ENCODE assay signal across 1 mouse cellular context in the genomic region with DNA sequence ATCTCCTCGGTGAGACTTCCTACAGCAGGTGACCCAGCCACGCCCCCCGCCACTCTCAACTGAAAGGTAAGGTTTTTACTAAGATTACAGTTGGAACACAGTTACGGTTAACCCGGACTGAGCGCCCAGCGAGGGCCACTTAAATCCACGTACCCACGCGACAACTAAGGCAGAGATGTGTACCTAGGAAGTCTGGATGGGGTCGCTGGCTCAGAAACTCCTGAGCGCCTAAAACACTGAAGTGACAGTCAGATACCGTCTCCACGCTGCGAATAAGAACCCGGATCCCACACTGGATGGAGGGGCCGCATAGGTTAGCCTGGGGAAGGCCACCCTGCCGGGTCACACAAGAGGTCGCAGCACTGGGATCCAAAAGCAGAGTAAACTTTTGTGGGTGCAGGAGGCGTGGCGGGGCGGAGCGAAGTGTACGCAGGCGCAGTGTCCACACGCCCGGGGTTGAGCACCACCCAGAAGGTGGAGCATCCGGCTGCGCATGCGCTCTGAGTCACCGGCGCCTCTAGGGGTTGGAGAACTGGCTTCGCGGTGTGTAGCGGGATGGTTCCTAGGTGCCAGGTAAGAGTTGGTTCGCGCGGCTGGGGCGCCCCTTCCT.
TF ChIP-seq lines count a peak whose summit lies in the region.

A gene (plus strand): TSS at position 486 of the 610 bp plus-strand sequence.

TF ChIP-seq in CH12.LX, 34 proteins besides CTCF, POLR2A, EP300 and RAD21 (continued from another document):
- TF ChIP-seq NRF1 (IDR thresholded peaks at IDR 0.05; ENCODE audit: low read depth, low read length) (peak; percentile 96), TBP (conservative IDR thresholded peaks at IDR 0.05; ENCODE audit: low read depth, low read length) (0 out of 2 replicates have a peak, but pooled peaks have one; percentile 28), NELFE (IDR thresholded peaks at IDR 0.05; ENCODE audit: low read depth, low read length) (peak; percentile 70), SMC3 (IDR thresholded peaks at IDR 0.05; ENCODE audit: low read depth, low read length) (no peak), IRF4 (IDR thresholded peaks at IDR 0.05; ENCODE audit: low read depth, low read length) (no peak), USF1 (IDR thresholded peaks at IDR 0.05; ENCODE audit: low read depth, low read length) (no peak), GABPA (IDR thresholded peaks at IDR 0.05; ENCODE audit: insufficient replicate concordance, low read depth, low read length) (no peak), SIN3A (IDR thresholded peaks at IDR 0.05; ENCODE audit: low read length) (peak; percentile 90), JUND (conservative IDR thresholded peaks at IDR 0.05; ENCODE audit: low read depth, low read length) (no peak), UBTF (IDR thresholded peaks at IDR 0.05; ENCODE audit: low read depth, low read length) (no peak), ZMIZ1 (IDR thresholded peaks at IDR 0.05; ENCODE audit: low read depth, low read length) (no peak; the same call in 1 of the 2 replicates), ETS1 (conservative IDR thresholded peaks at IDR 0.05; ENCODE audit: low read depth, low read length) (no peak), MEF2A (IDR thresholded peaks at IDR 0.05; ENCODE audit: borderline replicate concordance, low read depth, low read length) (no peak), MYC (IDR thresholded peaks at IDR 0.05; ENCODE audit: low read depth, low read length) (no peak), BHLHE40 (IDR thresholded peaks at IDR 0.05; ENCODE audit: low read depth, low read length) (no peak), E2F4 (IDR thresholded peaks at IDR 0.05; ENCODE audit: insufficient replicate concordance, low read depth, low read length) (no peak), CHD2 (IDR thresholded peaks at IDR 0.05; ENCODE audit: low read length) (no peak), ZC3H11A (IDR thresholded peaks at IDR 0.05; ENCODE audit: low read depth, low read length) (no peak), CHD1 (IDR thresholded peaks at IDR 0.05; ENCODE audit: low read depth, low read length) (no peak), USF2 (conservative IDR thresholded peaks at IDR 0.05; ENCODE audit: low read depth, low read length) (no peak), HCFC1 (IDR thresholded peaks at IDR 0.05; ENCODE audit: low read depth, low read length) (peak; percentile 45), POLR2AphosphoS2 (IDR thresholded peaks at IDR 0.05; ENCODE audit: low read depth, low read length) (no peak), KAT2A (IDR thresholded peaks at IDR 0.05; ENCODE audit: insufficient replicate concordance, low read length) (no peak), MAFK (IDR thresholded peaks at IDR 0.05; ENCODE audit: insufficient replicate concordance, low read length) (no peak), JUN (IDR thresholded peaks at IDR 0.05; ENCODE audit: insufficient read depth, low read depth, low read length) (no peak), ZKSCAN1 (IDR thresholded peaks at IDR 0.05; ENCODE audit: borderline replicate concordance, low read depth, low read length) (no peak), MAX (IDR thresholded peaks at IDR 0.05; ENCODE audit: low read length) (no peak), ELF1 (IDR thresholded peaks at IDR 0.05; ENCODE audit: low read depth, low read length) (peak; percentile 28; the same call in 1 of the 2 replicates), TCF12 (IDR thresholded peaks at IDR 0.05; ENCODE audit: low read depth, low read length) (no peak)
TF ChIP-seq in CH12.LX: peak in this region for 7.
